Mouse (Mus musculus) activated CD4-positive, CD25-positive, alpha-beta regulatory T cell, adult 4 months (primary cell): ENCODE measurements around the gene Htra3. TPM values are rescaled to one million over a fixed set of nuclear protein-coding genes. Genes with fewer than 3 reads are reported as not detected.

Source experiments
- ATAC-seq: one replicate; pipeline ENCODE4 v1.8.0; 2017
- polyA plus RNA-seq, 2 experiments: library from polyadenylated mRNA; unstranded; fragments of 100-300 nt; shearing (Covaris generic); gene quantifications; one replicate each; pipeline ENCODE4 v1.2.1; 2017

The Htra3 gene
- polyA plus RNA-seq, 2 experiments from 2014 or later: not detected

DNA sequence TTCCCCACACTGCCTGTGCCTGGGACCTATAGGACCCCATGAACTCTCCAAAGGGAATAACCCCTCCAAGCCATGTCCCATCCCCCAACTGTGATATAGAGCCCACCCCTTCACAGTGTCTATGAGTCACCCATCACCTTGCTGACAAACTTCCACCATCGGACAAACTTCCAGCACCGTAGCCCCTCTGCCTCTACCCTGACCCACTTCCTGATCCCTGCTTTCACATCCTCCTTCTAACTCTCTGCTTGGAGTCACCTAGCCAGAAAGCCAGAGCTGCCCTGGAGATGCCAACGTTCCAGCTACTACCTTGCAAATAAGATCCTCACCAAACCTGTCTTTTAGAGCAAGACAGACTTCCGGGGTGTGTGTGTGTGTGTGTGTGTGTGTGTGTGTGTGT lies 14.1 kb upstream of the Htra3 start:
- ATAC-seq: no peak

DNA sequence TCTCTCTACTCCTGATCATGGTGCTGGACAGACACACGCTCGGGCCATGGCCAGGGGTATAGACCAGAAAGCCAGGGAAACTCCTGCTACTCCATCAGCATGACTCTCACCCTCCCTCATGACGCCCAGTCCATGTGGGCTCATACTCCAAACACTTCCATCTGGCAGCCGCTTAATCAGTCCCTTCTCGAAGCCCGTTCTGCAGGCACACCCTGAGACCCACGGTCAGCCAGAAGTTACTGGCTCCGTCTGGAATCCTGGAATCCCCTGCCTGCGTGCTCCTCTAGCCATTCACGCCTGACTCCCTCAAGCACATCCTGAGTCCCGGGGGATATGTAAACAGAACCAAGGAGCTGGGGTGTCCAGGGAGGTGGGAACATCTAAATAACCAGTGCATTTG lies 11.7 kb upstream of the Htra3 start:
- ATAC-seq: no peak

DNA sequence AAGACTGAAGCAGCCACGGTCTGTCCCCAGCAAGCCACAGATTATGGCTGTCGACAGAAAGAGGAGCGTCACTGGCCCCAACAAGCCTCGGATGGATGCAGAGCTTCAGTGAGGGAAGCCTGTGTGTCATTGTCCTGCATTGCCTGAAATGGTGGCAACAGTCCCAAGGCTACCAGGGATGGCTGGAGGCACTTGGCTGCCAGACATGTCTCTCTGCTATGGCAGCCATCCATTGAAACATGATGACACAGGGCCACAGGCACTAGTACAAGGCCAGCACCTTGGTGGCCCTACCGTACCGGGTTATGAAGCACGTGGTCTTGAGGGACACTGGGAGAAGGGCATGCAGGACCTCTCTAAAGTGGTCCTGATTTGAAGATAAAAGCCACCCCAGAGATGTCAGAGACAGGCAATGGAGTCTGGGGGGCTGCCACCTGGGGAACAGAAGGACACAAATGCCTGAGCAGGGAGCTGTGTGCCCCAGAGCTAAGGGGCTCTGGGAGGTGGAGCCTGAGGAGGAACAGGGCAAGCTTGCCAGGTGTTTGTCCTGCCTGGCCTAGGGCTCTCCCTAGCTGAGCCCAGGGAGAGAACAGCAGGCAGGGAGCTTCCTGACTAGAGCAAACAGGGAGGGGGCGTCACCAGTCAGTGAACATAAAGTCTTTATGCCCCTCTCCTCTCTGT lies 11.0 kb upstream of the Htra3 start:
- no peak for ATAC-seq

DNA sequence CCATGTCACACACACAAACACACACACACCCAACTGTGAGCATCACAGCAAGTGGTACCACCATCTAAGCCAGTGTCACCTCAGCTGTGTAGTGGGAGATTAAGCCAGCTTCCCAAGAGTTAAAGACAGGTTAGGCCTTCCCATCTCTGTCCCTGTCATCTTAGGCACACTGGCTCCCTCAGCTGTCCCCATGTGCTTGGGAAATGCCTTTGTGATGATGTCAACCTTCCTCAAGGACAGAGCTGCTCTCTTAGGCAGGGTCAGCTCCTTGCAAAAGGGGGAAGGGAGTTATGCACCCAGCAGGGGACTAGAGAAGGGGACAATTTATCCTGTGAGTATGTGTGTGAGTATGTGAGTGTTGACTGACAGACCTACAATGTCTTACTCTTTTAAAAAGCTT lies 9.8 kb upstream of the Htra3 start:
- ATAC-seq: no peak

DNA sequence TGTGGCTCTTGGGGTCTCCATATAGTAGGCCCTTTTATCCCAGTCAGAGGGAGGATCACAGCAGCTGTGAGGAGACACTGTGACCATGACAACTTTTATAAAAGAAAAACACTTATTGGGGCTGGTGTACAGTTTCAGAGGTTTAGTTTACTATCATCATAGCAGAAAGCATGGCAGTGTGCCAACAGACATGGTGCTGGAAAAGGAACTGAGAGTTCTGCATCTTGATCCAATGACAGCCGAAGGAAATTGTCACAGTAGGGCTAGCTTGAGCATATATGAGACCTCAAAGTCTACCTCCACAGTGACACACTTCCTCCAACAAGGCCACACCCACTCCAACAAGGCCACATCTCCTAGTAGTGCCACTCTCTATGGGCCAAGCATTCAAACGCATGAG lies 9.3 kb upstream of the Htra3 start:
- ATAC-seq: no peak

GRCm38 (mm10) chr5:35687098-35687497 lies 7.5 kb upstream of the Htra3 start:
- no peak for ATAC-seq

DNA sequence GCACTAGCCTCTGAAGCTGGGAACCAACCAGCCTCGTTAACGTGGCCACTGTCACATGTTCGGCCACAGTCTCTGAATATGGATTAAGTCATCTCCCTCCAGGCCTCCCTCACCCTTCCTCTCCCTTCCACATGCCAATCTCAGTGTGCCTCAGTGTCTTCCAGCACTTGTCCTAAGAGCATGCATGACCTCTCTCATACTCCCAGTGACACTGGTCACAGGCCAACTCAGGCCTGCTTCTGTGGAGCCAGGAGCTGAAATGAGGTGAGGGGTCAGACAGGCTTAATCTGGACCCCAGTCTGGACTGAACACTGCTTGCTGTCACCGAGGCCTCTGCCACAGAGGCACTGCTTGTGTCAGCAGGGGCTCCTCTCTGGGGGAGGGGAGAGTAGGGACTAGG lies 6.8 kb upstream of the Htra3 start:
- no peak for ATAC-seq

GRCm38 (mm10) chr5:35685079-35685478 lies 5.5 kb upstream of the Htra3 start:
- ATAC-seq: no peak

DNA sequence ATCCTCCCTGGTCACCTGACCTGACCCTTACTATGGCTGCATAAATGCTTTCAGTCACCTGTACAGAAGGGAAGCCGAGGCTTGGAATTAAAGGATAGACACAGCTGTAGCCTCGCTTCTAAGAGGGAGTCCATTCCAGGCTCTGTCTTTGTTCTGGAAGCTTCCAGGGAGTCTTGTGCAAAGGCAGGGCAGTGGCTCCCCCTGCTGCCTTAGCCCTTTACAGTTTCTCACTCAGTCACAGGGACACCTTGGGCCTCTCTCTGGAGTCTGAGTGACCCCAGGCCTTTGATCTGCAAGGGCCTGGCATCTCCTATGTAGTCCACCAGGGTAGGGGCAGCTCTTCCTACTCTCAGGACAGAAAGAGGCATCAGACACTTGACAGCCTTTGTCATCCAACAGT lies 1.4 kb upstream of the Htra3 start:
- ATAC-seq: no peak

DNA sequence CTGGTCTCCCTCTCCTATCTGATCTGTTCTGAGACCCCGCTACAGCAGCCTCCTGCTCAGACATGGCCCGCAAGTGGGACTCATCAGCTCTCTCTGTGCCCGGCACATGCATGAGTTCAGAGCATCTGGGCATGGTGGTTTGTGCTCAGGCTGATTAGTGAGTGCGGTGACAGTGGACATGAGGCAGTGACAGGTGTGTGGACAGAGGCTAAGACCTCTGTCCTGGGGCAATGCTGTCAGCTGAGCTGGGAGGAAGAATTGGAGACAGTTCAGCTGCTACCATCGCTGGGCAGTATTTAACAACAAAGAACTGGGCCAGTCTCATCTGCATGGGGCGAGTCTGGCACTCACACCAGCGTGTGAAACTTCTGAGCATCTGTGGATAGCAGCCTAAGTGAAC lies 2.6 kb downstream of the Htra3 start:
- ATAC-seq: no peak

DNA sequence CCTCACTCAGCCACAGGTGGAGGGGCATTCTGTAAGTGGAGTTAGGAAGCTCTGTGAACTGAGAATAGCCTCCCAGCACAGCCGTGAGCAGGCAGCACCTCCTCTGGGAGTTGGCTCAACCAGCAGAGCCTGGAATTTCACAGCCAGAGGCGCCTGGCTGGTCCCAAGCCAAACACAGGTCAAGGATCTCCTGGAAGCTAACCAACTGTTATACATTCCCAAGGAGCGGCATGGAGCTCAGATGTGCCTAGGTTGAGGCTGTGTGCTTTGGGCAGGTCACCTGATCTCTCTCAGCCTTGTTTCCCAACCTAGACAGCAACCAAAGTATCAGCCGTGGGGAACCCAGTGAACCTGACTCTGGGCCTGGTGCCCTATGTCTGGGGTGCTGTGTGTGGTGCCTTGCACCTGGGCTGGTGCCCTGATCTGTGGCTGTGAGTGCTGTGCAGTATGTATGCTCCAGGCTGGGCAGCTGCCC lies 5.5 kb downstream of the Htra3 start:
- no peak for ATAC-seq

GRCm38 (mm10) chr5:35673086-35673485 lies 6.5 kb downstream of the Htra3 start:
- ATAC-seq: no peak

GRCm38 (mm10) chr5:35672581-35672980 lies 7.0 kb downstream of the Htra3 start:
- ATAC-seq: no peak

GRCm38 (mm10) chr5:35671474-35671891 lies 8.1 kb downstream of the Htra3 start:
- no peak for ATAC-seq

GRCm38 (mm10) chr5:35670412-35670801 lies 9.2 kb downstream of the Htra3 start:
- ATAC-seq: no peak

- no peak for ATAC-seq
Measured at GRCm38 (mm10) chr5:35669747-35670411, 9.7 kb downstream of the Htra3 start.

- ATAC-seq: no peak
Measured at GRCm38 (mm10) chr5:35666152-35666551, 13.4 kb downstream of the Htra3 start.

- ATAC-seq: no peak
Measured at GRCm38 (mm10) chr5:35662021-35662545, 17.5 kb downstream of the Htra3 start.

DNA sequence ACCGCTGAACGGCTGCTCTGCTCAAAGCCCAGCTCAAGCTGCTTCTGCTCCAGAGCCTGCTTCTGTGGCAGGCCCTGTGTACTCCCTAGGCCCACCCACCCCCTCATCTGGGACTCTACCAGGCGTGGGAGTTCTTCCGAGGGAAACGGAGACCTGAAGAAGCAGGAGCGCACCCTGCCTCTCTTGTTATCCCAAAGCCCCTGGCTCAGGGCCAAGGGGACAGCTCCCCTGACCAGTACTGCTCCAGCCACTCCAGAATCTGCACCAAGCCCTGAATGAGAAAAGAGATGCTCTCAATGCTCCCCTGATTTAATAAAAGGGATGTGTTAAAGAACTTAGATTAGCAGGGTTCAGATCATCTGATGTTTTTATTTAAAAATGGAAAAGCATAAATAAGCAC lies 18.4 kb downstream of the Htra3 start:
- no peak for ATAC-seq

- ATAC-seq: no peak
Measured at GRCm38 (mm10) chr5:35659503-35659902, 20.1 kb downstream of the Htra3 start.

DNA sequence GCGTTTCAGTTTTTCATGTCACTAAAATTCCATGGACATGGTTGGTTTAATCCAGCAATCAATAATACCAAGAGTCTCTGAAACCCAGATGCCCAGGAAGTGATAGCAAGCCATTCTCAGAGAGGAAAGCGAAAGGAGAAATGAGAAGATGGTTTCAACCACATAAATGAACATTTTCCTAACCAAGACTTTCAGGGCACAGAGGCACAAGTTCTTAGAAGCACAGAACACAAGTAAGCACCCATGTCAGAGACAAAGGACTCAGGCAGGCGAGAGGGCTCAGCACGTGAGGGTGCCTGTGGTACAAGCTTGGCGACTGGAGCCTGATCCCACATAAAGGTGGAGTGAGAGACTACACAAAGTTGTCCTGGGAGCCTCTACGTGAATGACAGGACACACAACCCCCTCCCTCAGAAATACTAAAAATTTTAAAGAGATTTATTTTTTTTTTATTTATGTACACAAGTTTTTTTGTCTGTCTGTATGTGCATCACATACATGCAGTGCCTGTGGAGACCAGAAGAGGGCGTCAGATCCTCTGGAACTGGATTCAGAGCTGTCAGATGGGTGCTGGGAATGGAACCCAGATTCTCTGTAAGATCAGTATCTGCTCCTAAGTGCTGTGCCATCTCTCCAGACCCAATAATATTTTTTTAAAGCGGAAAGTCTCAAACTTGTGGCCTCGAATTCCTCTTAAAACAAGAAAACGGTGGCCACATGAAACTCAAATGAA lies 23.7 kb downstream of the Htra3 start:
- no peak for ATAC-seq

DNA sequence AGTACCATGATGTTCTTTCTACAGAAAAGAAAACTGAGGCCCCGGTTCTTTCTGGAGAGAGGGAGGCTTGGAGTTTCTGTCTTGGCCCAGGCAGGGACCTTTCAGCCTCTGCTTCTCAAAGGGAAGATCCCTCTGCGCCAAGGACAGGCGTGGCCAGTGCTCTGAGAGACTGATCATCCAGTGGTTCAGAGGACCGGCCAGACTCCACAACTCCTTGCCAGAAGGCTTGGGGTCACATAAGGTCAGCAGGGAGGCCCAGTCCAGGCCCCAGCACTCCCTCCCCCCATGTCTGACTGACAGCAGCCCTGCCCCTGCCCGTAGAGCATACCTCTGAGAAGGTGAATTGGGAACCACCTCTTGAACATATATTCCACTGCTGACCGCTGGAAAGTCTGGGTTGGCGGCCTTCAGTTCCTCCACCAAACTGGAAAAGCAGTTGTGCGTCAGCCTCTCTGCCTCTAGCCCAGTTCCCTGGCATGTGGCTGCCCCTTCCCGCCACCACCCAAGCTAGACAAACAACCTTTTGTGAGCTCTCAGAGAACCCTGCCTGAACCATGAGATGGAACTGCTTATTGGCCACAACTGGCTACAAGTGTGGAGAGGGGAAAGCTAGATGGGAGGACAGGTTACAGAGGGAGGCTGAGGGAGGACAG lies 25.7 kb downstream of the Htra3 start:
- ATAC-seq: no peak

- no peak for ATAC-seq
Measured at GRCm38 (mm10) chr5:35652872-35653271, 26.7 kb downstream of the Htra3 start.
